Mouse (Mus musculus) MEL (cell line): ENCODE measurements around the gene Stard3nl.

ENCODE experiments used
- CTCF ChIP-seq, 3 experiments: IDR thresholded peaks in 2 of 3; conservative IDR thresholded peaks in 1 of 3; 2 replicates each; pipeline ENCODE4 v1.5.1; 2011 to 2012; ENCODE audit warnings: low read length in 3 of 3, low read depth in 2 of 3, mild to moderate bottlenecking in 2 of 3, improper control_type of control experiment in 1 of 3, inconsistent platforms in 1 of 3, mixed read lengths in 1 of 3, moderate library complexity in 1 of 3; ENCODE audit not compliant: control insufficient read depth in 1 of 3, insufficient read depth in 1 of 3, poor library complexity in 1 of 3, severe bottlenecking in 1 of 3
- EP300 ChIP-seq, 2 experiments: IDR thresholded peaks; 2 replicates each; pipeline ENCODE4 v1.6.1; 2011; ENCODE audit warnings: improper control_type of control experiment in 2 of 2, low read length in 2 of 2, low read depth in 1 of 2, mild to moderate bottlenecking in 1 of 2
- MAZ ChIP-seq: IDR thresholded peaks from 2 replicates; pipeline ENCODE4 v1.6.1; 2012; ENCODE audit warnings: low read depth, mild to moderate bottlenecking, inconsistent platforms, low read length, improper control_type of control experiment
- MXI1 ChIP-seq: IDR thresholded peaks from 2 replicates; pipeline ENCODE4 v1.6.1; 2011; ENCODE audit warnings: mild to moderate bottlenecking, low read depth, low read length, improper control_type of control experiment
- POLR2A ChIP-seq, 2 experiments: IDR thresholded peaks; 2 replicates each; pipeline ENCODE4 v1.6.1; 2011 to 2012; ENCODE audit warnings: low read length in 2 of 2, mild to moderate bottlenecking in 2 of 2, control low read depth in 1 of 2, improper control_type of control experiment in 1 of 2, low read depth in 1 of 2, moderate library complexity in 1 of 2; ENCODE audit not compliant: control insufficient read depth in 1 of 2, insufficient read depth in 1 of 2, poor library complexity in 1 of 2

DNA sequence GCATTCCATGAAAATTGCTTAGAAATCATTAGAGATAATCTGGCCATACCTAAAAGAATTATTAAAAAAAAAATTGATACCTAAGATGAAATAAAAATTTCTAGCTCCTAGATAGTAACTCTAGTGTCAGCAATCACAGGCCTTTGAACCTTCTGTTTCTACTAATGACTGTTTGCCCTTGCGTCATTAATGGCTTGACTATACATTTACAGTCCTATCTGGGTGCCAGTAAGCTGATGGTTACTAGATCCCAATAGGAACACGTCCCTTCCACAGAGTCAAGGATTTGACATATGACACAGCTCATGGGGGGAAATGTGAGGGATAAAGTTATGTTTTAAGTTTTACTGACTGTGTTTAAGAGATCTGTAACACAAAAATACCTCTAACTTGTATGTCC, 9.0 kb upstream of the Stard3nl start:
- TF ChIP-seq CTCF (IDR thresholded peaks at IDR 0.05 in 2 of 3, conservative IDR thresholded peaks at IDR 0.05 in 1 of 3; ENCODE audit: control insufficient read depth in 1 of 3, insufficient read depth in 1 of 3, low read depth in 2 of 3, low read length in 3 of 3, poor library complexity in 1 of 3, severe bottlenecking in 1 of 3) (no peak), MAZ (no peak), MXI1 (no peak), POLR2A (IDR thresholded peaks at IDR 0.05; ENCODE audit: control insufficient read depth in 1 of 2, insufficient read depth in 1 of 2, low read depth in 1 of 2, low read length in 2 of 2, poor library complexity in 1 of 2) (no peak), EP300 (IDR thresholded peaks at IDR 0.05; ENCODE audit: low read depth in 1 of 2, low read length in 2 of 2) (no peak)
